Mouse (Mus musculus): ENCODE data around the gene Col1a2.

Col1a2 gene

GRCm38 (mm10) chr6:4528439-4528838 is 23.8 kb downstream of the Col1a2 start:
- DNase-seq = no peak

GRCm38 (mm10) chr6:4530986-4531385 is 26.4 kb downstream of the Col1a2 start:
- no peak for DNase-seq

GRCm38 (mm10) chr6:4532898-4533297 is 28.3 kb downstream of the Col1a2 start:
- DNase-seq = no peak

- DNase-seq = no peak
These were observed 30.0 kb downstream of the Col1a2 start for GRCm38 (mm10) chr6:4534462-4535079.

- no peak for DNase-seq
These were observed 37.5 kb downstream of the Col1a2 start for GRCm38 (mm10) chr6:4541926-4542715.

- peak; percentile 20 for DNase-seq
These were observed 39.9 kb downstream of the Col1a2 start for GRCm38 (mm10) chr6:4544554-4544953.

- DNase-seq = peak; percentile 14
These were observed 41.1 kb downstream of the Col1a2 start for GRCm38 (mm10) chr6:4545727-4546126.

- peak; percentile 12 for DNase-seq
These were observed 44.3 kb downstream of the Col1a2 start for GRCm38 (mm10) chr6:4548894-4549293.

GRCm38 (mm10) chr6:4549846-4550548 is 45.4 kb downstream of the Col1a2 start:
- DNase-seq = no peak

- DNase-seq = no peak
These were observed 45.9 kb downstream of the Col1a2 start for GRCm38 (mm10) chr6:4550549-4550915.

- DNase-seq = no peak
These were observed 50.8 kb downstream of the Col1a2 start for GRCm38 (mm10) chr6:4555366-4555765.

GRCm38 (mm10) chr6:4557086-4557485 is 52.5 kb downstream of the Col1a2 start:
- DNase-seq = no peak

- no peak for DNase-seq
These were observed 53.1 kb downstream of the Col1a2 start for GRCm38 (mm10) chr6:4557678-4558077.

- no peak for DNase-seq
These were observed 56.5 kb downstream of the Col1a2 start for GRCm38 (mm10) chr6:4561156-4561555.

- no peak for DNase-seq
These were observed 57.0 kb downstream of the Col1a2 start for GRCm38 (mm10) chr6:4561621-4562020.

GRCm38 (mm10) chr6:4562401-4562800 is 57.8 kb downstream of the Col1a2 start:
- DNase-seq = no peak

GRCm38 (mm10) chr6:4563477-4563876 is 58.9 kb downstream of the Col1a2 start:
- DNase-seq = no peak

GRCm38 (mm10) chr6:4570412-4570811 is 65.8 kb downstream of the Col1a2 start:
- DNase-seq = no peak

GRCm38 (mm10) chr6:4577756-4578155 is 73.1 kb downstream of the Col1a2 start:
- no peak for DNase-seq

GRCm38 (mm10) chr6:4578343-4578742 is 73.7 kb downstream of the Col1a2 start:
- DNase-seq = no peak

- DNase-seq = no peak
These were observed 75.0 kb downstream of the Col1a2 start for GRCm38 (mm10) chr6:4579620-4580019.

GRCm38 (mm10) chr6:4583485-4583884 is 78.9 kb downstream of the Col1a2 start:
- DNase-seq = no peak

GRCm38 (mm10) chr6:4587946-4588345 is 83.3 kb downstream of the Col1a2 start:
- DNase-seq = no peak

GRCm38 (mm10) chr6:4588722-4589121 is 84.1 kb downstream of the Col1a2 start:
- no peak for DNase-seq

Measured in cerebellum, adult 9-10 months (tissue).